27 mouse cellular contexts compared by ENCODE assay signal in genomic region chr3:22185265-22185664, GRCm38 (mm10).
"Had no signal": no experiment of that assay in that cellular context is flagged by ENCODE, and none has a peak within 500 bp of the region (broad histone marks: within the 10 kb centered on the region; RNA-seq: fewer than 3 reads in every experiment).

No protein-coding gene starts in this region.

- H3K36me3 ChIP-seq: forebrain, embryonic 15.5 days had no signal

- H3K9ac ChIP-seq: embryonic facial prominence, embryonic 12.5 days; embryonic facial prominence, embryonic 13.5 days; embryonic facial prominence, embryonic 15.5 days; forebrain, embryonic 12.5 days; forebrain, embryonic 13.5 days; forebrain, embryonic 15.5 days; forebrain, postnatal 0 days had no signal

- ATAC-seq: forebrain, embryonic 13.5 days; forebrain, embryonic 14.5 days; forebrain, embryonic 15.5 days; forebrain, embryonic 16.5 days; forebrain, postnatal 0 days had no signal

- H3K4me1 ChIP-seq: embryonic facial prominence, embryonic 15.5 days; forebrain, embryonic 10.5 days; forebrain, embryonic 12.5 days; forebrain, embryonic 13.5 days; forebrain, embryonic 15.5 days had no signal

- H3K27me3 ChIP-seq: embryonic facial prominence, embryonic 12.5 days; embryonic facial prominence, embryonic 13.5 days; embryonic facial prominence, embryonic 15.5 days; forebrain, embryonic 12.5 days; forebrain, embryonic 13.5 days; forebrain, embryonic 15.5 days had no signal

- H3K4me3 ChIP-seq: embryonic facial prominence, embryonic 10.5 days; embryonic facial prominence, embryonic 12.5 days; embryonic facial prominence, embryonic 13.5 days; embryonic facial prominence, embryonic 15.5 days; erythroblast, embryonic 14.5 days; forebrain, embryonic 10.5 days; forebrain, embryonic 12.5 days; forebrain, embryonic 13.5 days; forebrain, embryonic 15.5 days; gastrocnemius, adult 2 months had no signal

- DNase-seq: cerebellum, adult 18-20 months; cerebellum, adult 2 months; cerebellum, adult 8-10 months; cerebellum, adult 9-10 months; cerebellum, adult 9-11 months; cerebellum, postnatal 10 days; cerebellum, postnatal 14 days; cerebellum, postnatal 25 days; cerebellum, postnatal 36 days; embryo, embryonic 11 days; forebrain, postnatal 0 days; gastrocnemius, adult 2 months; gastrocnemius, postnatal 10 days; gastrocnemius, postnatal 14 days; gastrocnemius, postnatal 25 days; gastrocnemius, postnatal 36 days had no signal

- H3K4me2 ChIP-seq: embryonic facial prominence, embryonic 12.5 days; embryonic facial prominence, embryonic 13.5 days; embryonic facial prominence, embryonic 15.5 days; forebrain, embryonic 12.5 days; forebrain, embryonic 13.5 days; forebrain, embryonic 15.5 days had no signal

- H3K9me3 ChIP-seq: embryonic facial prominence, embryonic 10.5 days; embryonic facial prominence, embryonic 12.5 days; embryonic facial prominence, embryonic 13.5 days; embryonic facial prominence, embryonic 15.5 days; forebrain, embryonic 10.5 days; forebrain, embryonic 12.5 days; forebrain, embryonic 13.5 days; forebrain, embryonic 15.5 days had no signal

- H3K27ac ChIP-seq: embryonic facial prominence, embryonic 10.5 days; embryonic facial prominence, embryonic 12.5 days; embryonic facial prominence, embryonic 13.5 days; embryonic facial prominence, embryonic 15.5 days; forebrain, embryonic 10.5 days; forebrain, embryonic 12.5 days; forebrain, embryonic 13.5 days; forebrain, embryonic 15.5 days; gastrocnemius, adult 2 months had no signal
